Mouse (Mus musculus): ENCODE measurements around the gene Ikzf2. TPM values are rescaled to one million over a fixed set of nuclear protein-coding genes. Genes with fewer than 3 reads are reported as not detected.

Gene Ikzf2
- polyA plus RNA-seq, 1 experiment from 2014 or later = 0.39 TPM

Other genes with a start within 250 kb of the Ikzf2 start
- gene Spag16, start 139.7 kb upstream of the Ikzf2 start, polyA plus RNA-seq (2015; fragmentation: Nextera tagmentation; extraction: Ambion mirVana) = not detected in 2 replicates